Mouse (Mus musculus) heart, adult 2 months (tissue): Measurements from ENCODE around the gene Ccdc15.

Experiments used
- CTCF ChIP-seq: fragments of 200-600 bp; IDR thresholded peaks from 2 replicates; pipeline ENCODE4 v1.8.1; 2022; ENCODE audit warnings: antibody characterized with exemption, mild to moderate bottlenecking, moderate library complexity
- EP300 ChIP-seq: fragments of 200-500 bp; IDR thresholded peaks from 2 replicates; pipeline ENCODE4 v1.6.1; 2011; ENCODE audit warnings: low read depth, low read length, control low read depth; ENCODE audit not compliant: insufficient read depth
- POLR2A ChIP-seq: fragments of 200-500 bp; IDR thresholded peaks from 2 replicates; pipeline ENCODE4 v1.6.1; 2011; ENCODE audit warnings: mild to moderate bottlenecking, low read depth, low read length, control low read depth; ENCODE audit not compliant: insufficient read depth

DNA sequence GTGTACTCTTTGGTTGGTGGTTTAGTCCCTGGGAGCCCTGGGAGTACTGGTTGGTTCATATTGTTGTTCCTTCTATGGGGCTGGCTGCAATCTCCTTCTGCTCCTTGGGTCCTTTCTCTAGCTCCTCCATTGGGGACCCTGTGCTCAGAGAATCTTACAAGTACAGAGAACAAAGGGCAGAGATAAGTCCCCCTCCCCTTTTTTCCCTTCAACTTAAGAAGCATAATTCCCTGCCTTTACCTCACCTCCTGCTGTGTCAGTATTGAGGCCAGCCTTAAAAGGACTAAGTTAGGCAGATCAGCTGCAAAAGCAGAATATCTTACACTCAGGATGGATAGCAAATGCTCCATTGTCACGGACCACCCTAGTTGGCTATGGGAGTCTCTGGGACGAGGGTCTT lies 43.8 kb upstream of the Ccdc15 start:
- TF ChIP-seq POLR2A (no peak), CTCF (no peak), EP300 (no peak)
